Mouse (Mus musculus): ENCODE data around the gene Chid1.

Chid1 gene

GRCm38 (mm10) chr7:141558946-141559345 is 19.3 kb upstream of the Chid1 start:
- no peak for DNase-seq (ENCODE audit: inconsistent ontology term)

- DNase-seq (ENCODE audit: inconsistent ontology term) = no peak
Measured at GRCm38 (mm10) chr7:141558329-141558776, 18.7 kb upstream of the Chid1 start.

- DNase-seq (ENCODE audit: inconsistent ontology term) = no peak
Measured at GRCm38 (mm10) chr7:141550464-141550863, 10.8 kb upstream of the Chid1 start.

GRCm38 (mm10) chr7:141549432-141550061 is 9.9 kb upstream of the Chid1 start:
- no peak for DNase-seq (ENCODE audit: inconsistent ontology term)

GRCm38 (mm10) chr7:141544654-141545053 is 5.0 kb upstream of the Chid1 start:
- peak; percentile 42 for DNase-seq (ENCODE audit: inconsistent ontology term)

GRCm38 (mm10) chr7:141542588-141542987 is 2.9 kb upstream of the Chid1 start:
- DNase-seq (ENCODE audit: inconsistent ontology term) = no peak

GRCm38 (mm10) chr7:141541681-141542080 is 2.0 kb upstream of the Chid1 start:
- DNase-seq (ENCODE audit: inconsistent ontology term) = peak; percentile 59

- DNase-seq (ENCODE audit: inconsistent ontology term) = peak; percentile 32
Measured at GRCm38 (mm10) chr7:141540312-141541081, 840 bp upstream of the Chid1 start.

GRCm38 (mm10) chr7:141538852-141539555 is 653 bp downstream of the Chid1 start:
- DNase-seq (ENCODE audit: inconsistent ontology term) = no peak

GRCm38 (mm10) chr7:141535570-141535969 is 4.1 kb downstream of the Chid1 start:
- DNase-seq (ENCODE audit: inconsistent ontology term) = no peak

GRCm38 (mm10) chr7:141525580-141525925 is 14.1 kb downstream of the Chid1 start:
- no peak for DNase-seq (ENCODE audit: inconsistent ontology term)

GRCm38 (mm10) chr7:141524760-141525579 is 14.7 kb downstream of the Chid1 start:
- peak; percentile 68 for DNase-seq (ENCODE audit: inconsistent ontology term)

- peak; percentile 45 for DNase-seq (ENCODE audit: inconsistent ontology term)
Measured at GRCm38 (mm10) chr7:141524271-141524670, 15.4 kb downstream of the Chid1 start.

- no peak for DNase-seq (ENCODE audit: inconsistent ontology term)
Measured at GRCm38 (mm10) chr7:141523007-141523406, 16.6 kb downstream of the Chid1 start.

GRCm38 (mm10) chr7:141519795-141520194 is 19.9 kb downstream of the Chid1 start:
- DNase-seq (ENCODE audit: inconsistent ontology term) = no peak

GRCm38 (mm10) chr7:141518926-141519325 is 20.7 kb downstream of the Chid1 start:
- no peak for DNase-seq (ENCODE audit: inconsistent ontology term)

- DNase-seq (ENCODE audit: inconsistent ontology term) = no peak
Measured at GRCm38 (mm10) chr7:141518296-141518695, 21.4 kb downstream of the Chid1 start.

GRCm38 (mm10) chr7:141517638-141518037 is 22.0 kb downstream of the Chid1 start:
- DNase-seq (ENCODE audit: inconsistent ontology term) = no peak

GRCm38 (mm10) chr7:141510681-141511191 is 28.9 kb downstream of the Chid1 start:
- peak; percentile 31 for DNase-seq (ENCODE audit: inconsistent ontology term)

- no peak for DNase-seq (ENCODE audit: inconsistent ontology term)
Measured at GRCm38 (mm10) chr7:141510196-141510595, 29.5 kb downstream of the Chid1 start.

- DNase-seq (ENCODE audit: inconsistent ontology term) = no peak
Measured at GRCm38 (mm10) chr7:141508160-141508559, 31.5 kb downstream of the Chid1 start.

- no peak for DNase-seq (ENCODE audit: inconsistent ontology term)
Measured at GRCm38 (mm10) chr7:141506278-141506677, 33.4 kb downstream of the Chid1 start.
